ENCODE assay signal across 8 mouse cellular contexts in genomic region chrX:152175284-152175683, GRCm38 (mm10). TPM values are rescaled to one million over a fixed set of nuclear protein-coding genes. Genes with fewer than 3 reads are reported as not detected.
A peak's percentile ranks its signal among the peaks of the same experiment; 100 is the strongest.
DNase-seq lines count a peak whose midpoint lies in the region; ATAC-seq and TF ChIP-seq lines count a peak whose summit lies in the region.

No protein-coding gene starts in this region.

- peaks cover 14% of the 10 kb centered on the region for H3K4me1 ChIP-seq in heart, adult 2 months (ENCODE audit: control insufficient read depth, insufficient read depth, low read length)
- H3K4me1 ChIP-seq in heart, embryonic 10.5 days = peaks cover 23% of the 10 kb centered on the region
- peaks cover 9 to 26% of the 10 kb centered on the region in 2 experiments for H3K4me1 ChIP-seq in CH12.LX (ENCODE audit: control insufficient read depth in 1 of 2, insufficient read depth in 2 of 2)
- 0 out of 2 replicates have a peak, but pooled peaks cover 4% of the 10 kb centered on the region for H3K4me1 ChIP-seq in kidney, embryonic 14.5 days (ENCODE audit: control insufficient read depth, insufficient read depth, low read length)

- H3K4me2 ChIP-seq in CH12.LX (ENCODE audit: insufficient read depth, low read depth, poor library complexity, severe bottlenecking) = no peak overlapping the region
- no peak overlapping the region for H3K4me2 ChIP-seq in kidney, embryonic 14.5 days (replicated peaks; ENCODE audit: low read depth, low read length)

- in situ Hi-C loops in CH12.LX (cut with MboI; ENCODE audit: low pct_ligation_motif_present, low pct_unique_long_range_greater_than_20kb, low sequenced_read_pairs) = no loop called here

- no peak for TF ChIP-seq POLR2A in heart, adult 2 months (IDR thresholded peaks at IDR 0.05; ENCODE audit: insufficient read depth, low read depth, low read length)
- TF ChIP-seq POLR2A in CH12.LX (IDR thresholded peaks at IDR 0.05; ENCODE audit: low read depth, low read length) = no peak

- peak; percentile 27 to 47 for DNase-seq in heart, adult 2 months
- DNase-seq in heart, embryonic 10.5 days (ENCODE audit: low spot score) = no peak
- peak; percentile 48 for DNase-seq in CH12.LX (ENCODE audit: extremely low read depth)
- DNase-seq in cerebellum, adult 11-12 months = peak; percentile 67
- peak; percentile 43 for DNase-seq in forelimb bud, embryonic 11.5 days (ENCODE audit: low read depth, low spot score)
- peak; percentile 30 for DNase-seq in lung, postnatal 25 days (ENCODE audit: low spot score)
- peak; percentile 50 for DNase-seq in splenic B cell, adult 2 months (ENCODE audit: low read depth, low spot score)

- no peaks in the 10 kb centered on the region for H3K27me3 ChIP-seq in heart, adult 2 months (ENCODE audit: control insufficient read depth, insufficient read depth, low read length)
- peaks cover 86% of the 10 kb centered on the region for H3K27me3 ChIP-seq in heart, embryonic 10.5 days (ENCODE audit: insufficient read depth, poor library complexity, severe bottlenecking)
- no peaks in the 10 kb centered on the region for H3K27me3 ChIP-seq in CH12.LX (replicated peaks)
- H3K27me3 ChIP-seq in kidney, embryonic 14.5 days (ENCODE audit: control insufficient read depth, insufficient read depth, low read length) = peaks cover 4% of the 10 kb centered on the region
- no peaks in the 10 kb centered on the region for H3K27me3 ChIP-seq in splenic B cell, adult 2 months (ENCODE audit: control insufficient read depth, insufficient read depth, low read length, poor library complexity, severe bottlenecking)

- H3K9me3 ChIP-seq in heart, embryonic 10.5 days = no peaks in the 10 kb centered on the region
- H3K9me3 ChIP-seq in CH12.LX (replicated peaks; ENCODE audit: low read length) = no peaks in the 10 kb centered on the region
- no peaks in the 10 kb centered on the region for H3K9me3 ChIP-seq in kidney, embryonic 14.5 days (ENCODE audit: control insufficient read depth, low read length)

- TF ChIP-seq RAD21 in CH12.LX (IDR thresholded peaks at IDR 0.05; ENCODE audit: low read depth, low read length) = peak; percentile 64

- intact Hi-C loops in heart, adult 2 months (cut with DNase I) = loop anchor here (1.0 to 2.0 kb wide), 2 partner anchors 28 to 42 kb away; no protein-coding TSS in a partner anchor

- ATAC-seq in kidney, embryonic 14.5 days (ENCODE audit: low FRiP score, low TSS enrichment) = peak; percentile 58; the same call in 1 of the 2 replicates

- TF ChIP-seq EP300 in heart, adult 2 months (IDR thresholded peaks at IDR 0.05; ENCODE audit: insufficient read depth, low read depth, low read length) = no peak
- no peak for TF ChIP-seq EP300 in CH12.LX (IDR thresholded peaks at IDR 0.05; ENCODE audit: low read length)

- H3K4me3 ChIP-seq in heart, adult 2 months = no peak overlapping the region
- no peak overlapping the region for H3K4me3 ChIP-seq in heart, embryonic 10.5 days
- no peak overlapping the region for H3K4me3 ChIP-seq in CH12.LX (replicated peaks in 1 of 3; ENCODE audit: low read depth in 2 of 3, low read length in 2 of 3, poor library complexity in 1 of 3)
- no peak overlapping the region for H3K4me3 ChIP-seq in kidney, embryonic 14.5 days (ENCODE audit: low read length)

- no peak overlapping the region for H3K27ac ChIP-seq in heart, adult 2 months
- no peak overlapping the region for H3K27ac ChIP-seq in heart, embryonic 10.5 days
- no peak overlapping the region for H3K27ac ChIP-seq in CH12.LX (ENCODE audit: insufficient read depth, low read depth)
- no peak overlapping the region for H3K27ac ChIP-seq in kidney, embryonic 14.5 days (ENCODE audit: low read depth, low read length)

- dilution Hi-C loops in CH12.LX (cut with MboI; ENCODE audit: extremely low pct_ligation_motif_present, extremely low pct_unique_long_range_greater_than_20kb, low sequenced_read_pairs) = no loop called here

- peak; percentile 85 for TF ChIP-seq CTCF in heart, adult 2 months (IDR thresholded peaks at IDR 0.05)
- TF ChIP-seq CTCF in CH12.LX (conservative IDR thresholded peaks at IDR 0.05 in 1 of 2, IDR thresholded peaks at IDR 0.05 in 1 of 2; ENCODE audit: low read depth in 2 of 2, low read length in 2 of 2) = peak; percentile 20 to 67; a peak in 2 of 4 replicates

- H3K79me2 ChIP-seq in heart, adult 2 months (replicated peaks; ENCODE audit: control insufficient read depth, insufficient read depth, low read length) = no peaks in the 10 kb centered on the region
- no peaks in the 10 kb centered on the region for H3K79me2 ChIP-seq in CH12.LX (replicated peaks; ENCODE audit: control insufficient read depth, extremely low read depth, insufficient read depth, poor library complexity, severe bottlenecking)

- no peak overlapping the region for H3K9ac ChIP-seq in heart, adult 2 months (ENCODE audit: low read depth, low read length)
- H3K9ac ChIP-seq in CH12.LX (ENCODE audit: insufficient read depth, low read depth) = no peak overlapping the region
- no peak overlapping the region for H3K9ac ChIP-seq in kidney, embryonic 14.5 days (ENCODE audit: low read depth, low read length)

- WGBS in heart, adult 2 months = 22% methylated on average over 3 of the region's 3 CpGs
- WGBS in heart, embryonic 10.5 days = 23% methylated on average over 3 of the region's 3 CpGs
- 30% methylated on average over 3 of the region's 3 CpGs for WGBS in kidney, embryonic 14.5 days

- H3K36me3 ChIP-seq in heart, adult 2 months (ENCODE audit: control insufficient read depth, insufficient read depth, low read length) = peaks cover 10% of the 10 kb centered on the region
- H3K36me3 ChIP-seq in heart, embryonic 10.5 days = no peaks in the 10 kb centered on the region
- H3K36me3 ChIP-seq in CH12.LX (replicated peaks in 1 of 2; ENCODE audit: control insufficient read depth in 1 of 2, insufficient read depth in 1 of 2, low read length in 1 of 2) = no peaks in the 10 kb centered on the region
- H3K36me3 ChIP-seq in kidney, embryonic 14.5 days (ENCODE audit: control insufficient read depth, insufficient read depth, low read length) = no peaks in the 10 kb centered on the region
- no peaks in the 10 kb centered on the region for H3K36me3 ChIP-seq in splenic B cell, adult 2 months (ENCODE audit: control insufficient read depth, insufficient read depth, low read length, poor library complexity, severe bottlenecking)

TF ChIP-seq in CH12.LX, 34 proteins besides CTCF, POLR2A, EP300 and RAD21:
- TF ChIP-seq ZKSCAN1 (IDR thresholded peaks at IDR 0.05; ENCODE audit: borderline replicate concordance, low read depth, low read length) = no peak
- TF ChIP-seq SMC3 (IDR thresholded peaks at IDR 0.05; ENCODE audit: low read depth, low read length) = peak; percentile 44

RNA-seq across cellular contexts. Expression of gene Iqsec2, which starts 31.2 kb away (rescaled TPM):
- 10 to 100 TPM; 61.3 to 75.9 TPM for total RNA-seq in heart, adult 2 months (2021)
- polyA plus RNA-seq in heart, adult 2 months (2012; rRNA removed) = 111 and 126 TPM in 2 replicates
- 7.7 and 17.3 TPM in 2 replicates for polyA plus RNA-seq in heart, embryonic 10.5 days (2016; fragmentation: Nextera tagmentation; extraction: Ambion mirVana)
- 1.2 and 1.8 TPM in 2 replicates for total RNA-seq in CH12.LX (2012; rRNA removed)
- total RNA-seq in CH12.LX (2014; rRNA removed) = 0.39 and 0.71 TPM in 2 replicates
- polyA plus RNA-seq in CH12.LX (2012; ENCODE audit: insufficient read length, low read depth) = 3.3 and 4.2 TPM in 2 replicates
- polyA plus RNA-seq in kidney, embryonic 14.5 days (2014; fragmentation: Nextera tagmentation; extraction: Ambion mirVana) = 3.8 and 4.0 TPM in 2 replicates

RNA-seq across cellular contexts. Expression of gene Kdm5c, which starts 57.5 kb away (rescaled TPM):
- 10 to 100 TPM; 29.7 to 48.5 TPM for total RNA-seq in heart, adult 2 months (2021)
- polyA plus RNA-seq in heart, adult 2 months (2012; rRNA removed) = 17.7 and 32.7 TPM in 2 replicates
- 44.0 and 59.4 TPM in 2 replicates for polyA plus RNA-seq in heart, embryonic 10.5 days (2016; fragmentation: Nextera tagmentation; extraction: Ambion mirVana)
- total RNA-seq in CH12.LX (2012; rRNA removed) (52.3 and 59.3 TPM in 2 replicates), CH12.LX (2014; rRNA removed) (21.6 and 22.5 TPM in 2 replicates)
- 45.2 and 48.7 TPM in 2 replicates for polyA plus RNA-seq in CH12.LX (2012; ENCODE audit: insufficient read length, low read depth)
- 39.4 and 42.5 TPM in 2 replicates for polyA plus RNA-seq in kidney, embryonic 14.5 days (2014; fragmentation: Nextera tagmentation; extraction: Ambion mirVana)
